Mouse (Mus musculus) heart, adult 2 months (tissue): ENCODE data around the gene Tmem107. TPM values are rescaled to one million over a fixed set of nuclear protein-coding genes. Genes with fewer than 3 reads are reported as not detected.

Experiments used
- DNase-seq, 2 experiments: peaks; one replicate each; pipeline ENCODE4 v3.0.0; 2021
- H3K27ac ChIP-seq: fragments of 200-600 bp; 2 replicates; pipeline ENCODE4 v1.8.1; 2022
- H3K27me3 ChIP-seq: fragments of 200-500 bp; 2 replicates; pipeline ENCODE4 v1.6.1; 2012; ENCODE audit warnings: mild to moderate bottlenecking, low read length, inconsistent platforms, mixed read lengths; ENCODE audit not compliant: control insufficient read depth, insufficient read depth
- H3K36me3 ChIP-seq: fragments of 200-500 bp; 2 replicates; pipeline ENCODE4 v1.6.1; 2012; ENCODE audit warnings: low read length, inconsistent platforms; ENCODE audit not compliant: control insufficient read depth, insufficient read depth
- H3K4me1 ChIP-seq: fragments of 200-500 bp; 2 replicates; pipeline ENCODE4 v1.6.1; 2011; ENCODE audit warnings: low read length; ENCODE audit not compliant: control insufficient read depth, insufficient read depth
- H3K4me3 ChIP-seq: fragments of 200-600 bp; 2 replicates; pipeline ENCODE4 v1.8.1; 2022
- H3K79me2 ChIP-seq: fragments of 200-500 bp; replicated peaks from 2 replicates; pipeline ENCODE4 v1.6.1; 2012; ENCODE audit warnings: mild to moderate bottlenecking, inconsistent platforms, low read length, moderate library complexity, mixed read lengths; ENCODE audit not compliant: control insufficient read depth, insufficient read depth
- H3K9ac ChIP-seq: fragments of 200-500 bp; 2 replicates; pipeline ENCODE4 v1.6.1; 2012; ENCODE audit warnings: low read depth, mild to moderate bottlenecking, control low read depth, inconsistent platforms, low read length, mixed read lengths
- CTCF ChIP-seq: fragments of 200-600 bp; IDR thresholded peaks from 2 replicates; pipeline ENCODE4 v1.8.1; 2022; ENCODE audit warnings: antibody characterized with exemption, mild to moderate bottlenecking, moderate library complexity
- EP300 ChIP-seq: fragments of 200-500 bp; IDR thresholded peaks from 2 replicates; pipeline ENCODE4 v1.6.1; 2011; ENCODE audit warnings: low read depth, low read length, control low read depth; ENCODE audit not compliant: insufficient read depth
- POLR2A ChIP-seq: fragments of 200-500 bp; IDR thresholded peaks from 2 replicates; pipeline ENCODE4 v1.6.1; 2011; ENCODE audit warnings: mild to moderate bottlenecking, low read depth, low read length, control low read depth; ENCODE audit not compliant: insufficient read depth
- WGBS: fragments of 180-500 bp; shearing (Covaris S2); methylation state at CpG from one replicate; pipeline ENCODE4 v1.1.7; 2018; 5-methylcytosine and 5-hydroxymethylcytosine counted together
- intact Hi-C: fragments of 180-260 bp; cut with DNase I; formaldehyde crosslinking; loops from one replicate; pipeline ENCODE4 v1.15.1; 2025
- polyA plus RNA-seq: library from polyadenylated mRNA; depleted of rRNA; stranded (reverse); fragments of >200 nt; gene quantifications from 2 replicates; pipeline ENCODE4 v1.2.3, GENCODE M21; 2012
- total RNA-seq, 2 experiments: library from RNA; stranded (reverse); gene quantifications; 2 replicates each; pipeline ENCODE4 v1.2.3; 2021

Gene Tmem107
- total and polyA plus RNA-seq, 3 experiments = 5.6 to 15.9 (median 6.6) TPM

DNA sequence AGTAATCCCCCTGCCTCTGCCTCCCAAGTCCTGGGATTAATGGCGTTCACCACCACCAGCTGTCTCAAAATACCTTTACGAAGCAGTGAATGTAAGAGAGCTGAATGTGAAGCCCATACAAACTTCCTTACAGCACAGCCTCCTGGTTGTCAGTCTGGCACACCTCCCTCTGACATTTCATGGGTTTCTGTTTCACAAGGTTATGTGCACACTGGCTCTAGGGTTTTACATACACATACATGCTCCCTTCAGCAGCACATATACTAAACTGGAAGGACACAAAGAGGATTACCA is 4.1 kb downstream of the Tmem107 start:
- H3K27ac ChIP-seq = no peak overlapping the region
- no peak for DNase-seq
- no peak overlapping the region for H3K4me3 ChIP-seq
- intact Hi-C loops = no loop called here
- TF ChIP-seq POLR2A = no peak
- no peak overlapping the region for H3K9ac ChIP-seq
- peaks cover 4% of the 10 kb centered on the region for H3K4me1 ChIP-seq
- no peaks in the 10 kb centered on the region for H3K27me3 ChIP-seq
- H3K36me3 ChIP-seq = no peaks in the 10 kb centered on the region
- no peaks in the 10 kb centered on the region for H3K79me2 ChIP-seq
- WGBS = 65% methylated on average over 2 of the region's 2 CpGs

- intact Hi-C loops = no loop called here
- H3K27ac ChIP-seq = no peak overlapping the region
- TF ChIP-seq EP300 = no peak
- no peaks in the 10 kb centered on the region for H3K27me3 ChIP-seq
- no peak overlapping the region for H3K4me3 ChIP-seq
- peaks cover 3% of the 10 kb centered on the region; the same call in 1 of the 2 replicates for H3K4me1 ChIP-seq
- WGBS = 55% methylated on average over 9 of the region's 9 CpGs
- no peaks in the 10 kb centered on the region for H3K79me2 ChIP-seq
- DNase-seq = no peak
- no peak overlapping the region for H3K9ac ChIP-seq
- no peaks in the 10 kb centered on the region for H3K36me3 ChIP-seq
Measured at GRCm38 (mm10) chr11:69075764-69076479, 5.3 kb downstream of the Tmem107 start.

GRCm38 (mm10) chr11:69076572-69076971 is 6.0 kb downstream of the Tmem107 start:
- intact Hi-C loops = no loop called here
- DNase-seq = no peak
- Histone ChIP-seq H3K4me3 (no peak overlapping the region), H3K27ac (no peak overlapping the region; the same call in 1 of the 2 replicates), H3K27me3 (no peaks in the 10 kb centered on the region), H3K4me1 (peaks cover 3% of the 10 kb centered on the region; the same call in 1 of the 2 replicates), H3K79me2 (no peaks in the 10 kb centered on the region), H3K36me3 (no peaks in the 10 kb centered on the region), H3K9ac (no peak overlapping the region)
- 47% methylated on average over 5 of the region's 5 CpGs for WGBS
- TF ChIP-seq EP300 = no peak

DNA sequence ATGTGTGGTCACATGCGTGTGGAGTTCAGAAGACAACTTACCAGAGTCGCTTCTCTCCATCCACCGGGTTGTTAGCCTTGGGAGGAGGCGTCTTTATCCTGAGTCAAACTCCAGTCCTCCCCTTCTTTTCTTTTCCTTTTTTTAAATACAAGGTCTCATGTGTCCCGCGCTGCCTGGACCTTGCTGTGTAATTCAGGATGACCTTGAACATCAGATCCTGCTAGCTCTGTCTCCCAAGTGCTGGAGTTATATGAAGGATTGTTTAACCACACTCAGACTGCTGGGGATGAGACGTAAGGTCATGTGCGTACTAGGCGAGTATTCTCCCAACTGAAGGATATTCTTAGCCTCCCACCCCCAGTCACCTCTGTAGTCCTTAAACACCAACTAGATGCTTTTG is 6.7 kb downstream of the Tmem107 start:
- H3K4me1 ChIP-seq = peaks cover 3% of the 10 kb centered on the region; the same call in 1 of the 2 replicates
- TF ChIP-seq POLR2A (no peak), CTCF (no peak), EP300 (no peak)
- no peaks in the 10 kb centered on the region for H3K79me2 ChIP-seq
- no peak overlapping the region for H3K9ac ChIP-seq
- intact Hi-C loops = no loop called here
- H3K36me3 ChIP-seq = no peaks in the 10 kb centered on the region
- WGBS = 82% methylated on average over 9 of the region's 9 CpGs
- no peak overlapping the region for H3K4me3 ChIP-seq
- no peak overlapping the region for H3K27ac ChIP-seq
- H3K27me3 ChIP-seq = no peaks in the 10 kb centered on the region
- no peak for DNase-seq

- DNase-seq = no peak
- 90% methylated on average over 6 of the region's 6 CpGs for WGBS
- H3K4me1 ChIP-seq = peaks cover 2% of the 10 kb centered on the region; the same call in 1 of the 2 replicates
Measured at GRCm38 (mm10) chr11:69078041-69078440, 7.4 kb downstream of the Tmem107 start.

DNA sequence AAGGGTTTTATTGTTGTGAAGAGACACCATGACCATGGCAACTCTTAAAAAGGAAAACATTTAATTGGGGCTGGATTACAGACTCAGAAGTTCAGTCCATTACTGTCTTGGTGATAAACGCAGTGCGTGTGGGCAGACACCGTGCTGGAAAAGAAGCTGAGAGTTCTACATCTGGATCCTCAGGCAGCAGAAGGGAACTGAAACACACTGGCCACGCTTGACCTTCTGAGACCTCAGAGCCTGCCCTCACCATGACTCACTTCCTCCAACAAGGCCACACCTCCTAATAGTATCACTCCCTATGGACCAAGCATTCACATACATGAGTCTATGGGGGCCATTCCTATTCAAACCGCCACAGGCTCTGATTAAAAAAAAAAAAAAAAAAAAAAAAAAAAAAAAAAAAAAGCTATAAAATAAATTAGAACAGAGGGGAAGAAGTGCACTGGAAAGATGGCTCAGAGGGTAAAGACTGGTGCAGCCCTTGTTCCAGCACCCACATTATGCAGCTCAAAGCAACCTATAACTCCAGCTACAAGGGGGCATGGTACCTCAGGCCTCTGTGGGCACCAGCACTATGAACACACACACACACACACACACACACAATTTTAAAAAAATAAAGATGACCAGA is 8.3 kb downstream of the Tmem107 start:
- DNase-seq = no peak
- no peaks in the 10 kb centered on the region for H3K36me3 ChIP-seq
- H3K4me3 ChIP-seq = no peak overlapping the region
- intact Hi-C loops = no loop called here
- WGBS = 34% methylated on average over 5 of the region's 5 CpGs
- H3K27ac ChIP-seq = no peak overlapping the region; the same call in 1 of the 2 replicates
- H3K4me1 ChIP-seq = peaks cover 2% of the 10 kb centered on the region; the same call in 1 of the 2 replicates
- H3K79me2 ChIP-seq = no peaks in the 10 kb centered on the region
- TF ChIP-seq POLR2A (peak; percentile 45), EP300 (no peak), CTCF (no peak)
- no peak overlapping the region for H3K9ac ChIP-seq
- H3K27me3 ChIP-seq = no peaks in the 10 kb centered on the region

More at GRCm38 (mm10) chr11:69078041-69078440, 7.4 kb downstream of the Tmem107 start:
- Histone ChIP-seq H3K79me2 (no peaks in the 10 kb centered on the region), H3K4me3 (no peak overlapping the region), H3K27ac (no peak overlapping the region), H3K36me3 (no peaks in the 10 kb centered on the region), H3K9ac (no peak overlapping the region), H3K27me3 (no peaks in the 10 kb centered on the region)
- intact Hi-C loops = no loop called here
- TF ChIP-seq EP300 = no peak
- no peak for TF ChIP-seq POLR2A
- no peak for TF ChIP-seq CTCF
